15 mouse cellular contexts compared by ENCODE assay signal in the genomic region with DNA sequence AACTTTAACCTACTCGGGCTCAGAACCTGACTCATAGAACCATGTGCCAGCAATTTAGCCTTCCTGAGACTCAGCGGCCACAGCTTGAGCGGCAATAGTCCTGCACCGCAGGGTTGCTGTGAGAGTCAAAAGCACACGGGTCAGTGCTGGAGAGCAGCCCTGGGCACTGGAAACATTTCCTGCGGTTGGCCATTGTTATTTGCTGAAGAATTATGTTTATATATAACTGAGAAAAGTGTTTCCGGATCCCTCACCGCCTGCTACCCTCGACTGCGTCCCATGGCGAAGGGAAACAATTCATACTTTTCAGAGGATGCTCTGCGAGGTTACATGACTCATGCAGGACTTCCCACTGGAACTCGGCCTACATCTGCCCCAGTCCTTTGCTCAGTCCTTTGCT. TPM values are rescaled to one million over a fixed set of nuclear protein-coding genes. Genes with fewer than 3 reads are reported as not detected.
DNase-seq lines count a peak whose midpoint lies in the region; ATAC-seq lines count a peak whose summit lies in the region.
"Had no signal": no experiment of that assay in that cellular context is flagged by ENCODE, and none has a peak within 500 bp of the region (broad histone marks: within the 10 kb centered on the region; RNA-seq: fewer than 3 reads in every experiment).

No protein-coding gene starts in this region.

- H3K4me3 ChIP-seq in heart, embryonic 14.5 days (ENCODE audit: control insufficient read depth in 1 of 2, insufficient read depth in 1 of 2, low read depth in 1 of 2, low read length in 2 of 2): no peak overlapping the region
- H3K4me3 ChIP-seq in limb, embryonic 10.5 days: no peak overlapping the region

- H3K27me3 ChIP-seq in heart, embryonic 14.5 days (ENCODE audit: control insufficient read depth, insufficient read depth, low read length): no peaks in the 10 kb centered on the region
- no peaks in the 10 kb centered on the region for H3K27me3 ChIP-seq in limb, embryonic 10.5 days (ENCODE audit: low read depth, poor library complexity, severe bottlenecking)

- H3K4me2 ChIP-seq in heart, embryonic 14.5 days (ENCODE audit: low read length): no peak overlapping the region

- DNase-seq in heart, postnatal 25 days (ENCODE audit: low spot score): no peak
- DNase-seq in fibroblast of lung, adult 2 months (ENCODE audit: low read depth): peak; percentile 79
- peak; percentile 40 for DNase-seq in kidney, postnatal 14 days
- DNase-seq in lung, postnatal 4 days: peak; percentile 52 to 63
- DNase-seq in spleen, postnatal 14 days (ENCODE audit: low spot score in 2 of 2): no peak
- no peak for DNase-seq in limb, embryonic 10.5 days (ENCODE audit: low spot score)
- no peak for DNase-seq in adrenal gland, postnatal 25 days
- DNase-seq: cerebellum, adult 11-12 months had no signal

- ATAC-seq in heart, embryonic 14.5 days (ENCODE audit: insufficient number of reproducible peaks, insufficient read depth, low FRiP score, low read depth): no peak
- ATAC-seq: activated CD4-positive, CD25-positive, alpha-beta regulatory T cell, adult 4 months; forebrain, embryonic 16.5 days had no signal

- H3K27ac ChIP-seq in heart, embryonic 14.5 days (replicated peaks in 1 of 2; ENCODE audit: control insufficient read depth in 1 of 2, insufficient read depth in 1 of 2, low read depth in 2 of 2, low read length in 2 of 2): peak overlapping the region; percentile 26 to 50; a peak in 2 of 4 replicates
- no peak overlapping the region for H3K27ac ChIP-seq in limb, embryonic 10.5 days

- intact Hi-C loops in heart, postnatal 25 days (cut with DNase I): no loop called here

- no peaks in the 10 kb centered on the region for H3K9me3 ChIP-seq in heart, embryonic 14.5 days (ENCODE audit: control insufficient read depth, low read length)
- H3K9me3 ChIP-seq in limb, embryonic 10.5 days (replicated peaks): no peaks in the 10 kb centered on the region

- H3K4me1 ChIP-seq in heart, embryonic 14.5 days (ENCODE audit: control insufficient read depth in 2 of 2, insufficient read depth in 2 of 2, low read length in 2 of 2): peaks cover 8 to 11% of the 10 kb centered on the region in 2 experiments
- no peaks in the 10 kb centered on the region for H3K4me1 ChIP-seq in limb, embryonic 10.5 days

- no peaks in the 10 kb centered on the region for H3K36me3 ChIP-seq in heart, embryonic 14.5 days (ENCODE audit: control insufficient read depth, insufficient read depth, low read length)
- H3K36me3 ChIP-seq in limb, embryonic 10.5 days: no peaks in the 10 kb centered on the region

- H3K9ac ChIP-seq in heart, embryonic 14.5 days (ENCODE audit: low read length): no peak overlapping the region

- WGBS in heart, embryonic 14.5 days: 74% methylated on average over 13 of the region's 13 CpGs
- WGBS in limb, embryonic 10.5 days: 88% methylated on average over 13 of the region's 13 CpGs

RNA-seq across cellular contexts. Expression of gene Prg3, which starts 13.5 kb away (rescaled TPM):
- not detected in 2 replicates for polyA plus RNA-seq in heart, embryonic 14.5 days (2014; fragmentation: Nextera tagmentation; extraction: Ambion mirVana)
- not detected for total RNA-seq in heart, postnatal 25 days (2021)
- polyA plus RNA-seq in limb, embryonic 10.5 days (2016; fragmentation: Nextera tagmentation; extraction: Ambion mirVana): 0.15 TPM in 1 of 2 replicates, not detected in the other
- total RNA-seq in adrenal gland, postnatal 25 days (2021): not detected in 2 replicates
- total RNA-seq: ES-E14; layer of hippocampus, postnatal 25 days; liver, adult 2 months had no signal
- polyA plus RNA-seq: activated CD4-positive, CD25-positive, alpha-beta regulatory T cell, adult 4 months; forebrain, embryonic 16.5 days; liver, adult 2 months; stomach, embryonic 14.5 days had no signal

RNA-seq across cellular contexts. Expression of gene Prg2, which starts 21.2 kb away (rescaled TPM):
- 0.58 TPM in 1 of 2 replicates, not detected in the other for polyA plus RNA-seq in heart, embryonic 14.5 days (2014; fragmentation: Nextera tagmentation; extraction: Ambion mirVana)
- total RNA-seq in heart, postnatal 25 days (2021): not detected
- polyA plus RNA-seq in limb, embryonic 10.5 days (2016; fragmentation: Nextera tagmentation; extraction: Ambion mirVana): 0.18 TPM in 1 of 2 replicates, not detected in the other
- total RNA-seq in adrenal gland, postnatal 25 days (2021): not detected in 2 replicates
- total RNA-seq: ES-E14; layer of hippocampus, postnatal 25 days; liver, adult 2 months had no signal
- polyA plus RNA-seq: forebrain, embryonic 16.5 days; stomach, embryonic 14.5 days had no signal

RNA-seq across cellular contexts. Expression of gene Ssrp1, which starts 35.5 kb away (rescaled TPM):
- polyA plus RNA-seq in heart, embryonic 14.5 days (2014; fragmentation: Nextera tagmentation; extraction: Ambion mirVana): 124 and 130 TPM in 2 replicates
- 10 to 100 TPM; 35.5 to 40.8 TPM for total RNA-seq in heart, postnatal 25 days (2021)
- polyA plus RNA-seq in limb, embryonic 10.5 days (2016; fragmentation: Nextera tagmentation; extraction: Ambion mirVana): 421 and 433 TPM in 2 replicates
- total RNA-seq in adrenal gland, postnatal 25 days (2021): 132 and 136 TPM in 2 replicates

RNA-seq across cellular contexts. Expression of gene P2rx3, which starts 35.8 kb away (rescaled TPM):
- 0.69 TPM in 1 of 2 replicates, not detected in the other for polyA plus RNA-seq in heart, embryonic 14.5 days (2014; fragmentation: Nextera tagmentation; extraction: Ambion mirVana)
- under 1 TPM; 0.26 to 0.42 TPM for total RNA-seq in heart, postnatal 25 days (2021)
- polyA plus RNA-seq in limb, embryonic 10.5 days (2016; fragmentation: Nextera tagmentation; extraction: Ambion mirVana): 2.1 and 2.8 TPM in 2 replicates
- total RNA-seq in adrenal gland, postnatal 25 days (2021): 0.76 and 2.2 TPM in 2 replicates

RNA-seq across cellular contexts. Expression of gene Tnks1bp1, which starts 46.3 kb away (rescaled TPM):
- polyA plus RNA-seq in heart, embryonic 14.5 days (2014; fragmentation: Nextera tagmentation; extraction: Ambion mirVana): 7.3 and 7.7 TPM in 2 replicates
- 10 to 100 TPM; 63.2 to 65.0 TPM for total RNA-seq in heart, postnatal 25 days (2021)
- polyA plus RNA-seq in limb, embryonic 10.5 days (2016; fragmentation: Nextera tagmentation; extraction: Ambion mirVana): 28.7 and 32.0 TPM in 2 replicates
- 80.1 and 137 TPM in 2 replicates for total RNA-seq in adrenal gland, postnatal 25 days (2021)

Comparison
In these comparisons a context has a peak if more than half of its experiments do, and no peak if none do; other contexts are left out.
1. DNase-seq: peak in fibroblast of lung, adult 2 months (single experiment), kidney, postnatal 14 days (single experiment) and lung, postnatal 4 days (2 of 2); none in heart, postnatal 25 days (single experiment), spleen, postnatal 14 days (0 of 2), limb, embryonic 10.5 days (single experiment) and adrenal gland, postnatal 25 days (single experiment).